Mouse (Mus musculus): ENCODE measurements around the gene Hist1h2ai. TPM values are rescaled to one million over a fixed set of nuclear protein-coding genes. Genes with fewer than 3 reads are reported as not detected.

Hist1h2ai gene
- total RNA-seq, 2 experiments from 2014 or later: 8.2 to 48.5 TPM

Small RNAs within 50 kb of the gene (microRNA-seq; reads per million reads assigned to microRNA genes)
- gene Gm44357 (0 reads per million in 2 experiments), gene Gm44367 (0 reads per million in 2 experiments), gene Gm44454 (0 reads per million in 2 experiments)

Other genes starting within 250 kb of the Hist1h2ai start
- under 1 TPM; 0.57 to 0.96 TPM for gene Nkapl, start 247.9 kb upstream of the Hist1h2ai start, total RNA-seq (2021)
- gene Zkscan4, start 237.5 kb upstream of the Hist1h2ai start, total RNA-seq (2021): 1 to 10 TPM; 5.9 to 6.6 TPM
- gene Gm10065, start 237.0 kb upstream of the Hist1h2ai start, total RNA-seq (2021): not detected
- gene AK157302, start 221.2 kb upstream of the Hist1h2ai start, total RNA-seq (2021): 10 to 100 TPM; 20.5 to 23.0 TPM
- 10 to 100 TPM; 56.7 to 70.9 TPM for gene Gm11273, start 215.0 kb upstream of the Hist1h2ai start, total RNA-seq (2021)
- 10 to 100 TPM; 16.8 to 18.7 TPM for gene Zkscan8, start 185.3 kb upstream of the Hist1h2ai start, total RNA-seq (2021)
- not detected for gene Olfr1366, start 173.6 kb upstream of the Hist1h2ai start, total RNA-seq (2021)
- not detected for gene Olfr1535, start 156.5 kb upstream of the Hist1h2ai start, total RNA-seq (2021)
- not detected for gene Olfr1364, start 134.7 kb upstream of the Hist1h2ai start, total RNA-seq (2021)
- not detected for gene Olfr1362, start 102.4 kb upstream of the Hist1h2ai start, total RNA-seq (2021)
- not detected for gene Olfr11, start 73.9 kb upstream of the Hist1h2ai start, total RNA-seq (2021)
- gene Olfr1361, start 53.0 kb upstream of the Hist1h2ai start, total RNA-seq (2021): not detected
- gene Olfr1360, start 39.0 kb upstream of the Hist1h2ai start, total RNA-seq (2021): not detected
- not detected for gene Olfr1359, start 18.3 kb upstream of the Hist1h2ai start, total RNA-seq (2021)
- 10 to 100 TPM; 27.6 to 36.7 TPM for gene Hist1h2bl, start 279 bp upstream of the Hist1h2ai start, total RNA-seq (2021)
- gene Hist1h3h, start 1.2 kb downstream of the Hist1h2ai start, total RNA-seq (2021): 10 to 100 TPM; 48.4 to 55.7 TPM
- gene Hist1h2bm, start 5.6 kb downstream of the Hist1h2ai start, total RNA-seq (2021): 1 to 10 TPM; 2.9 to 3.3 TPM
- gene Hist1h4j, start 18.6 kb downstream of the Hist1h2ai start, total RNA-seq (2021): 10 to 100 TPM; 14.8 to 23.1 TPM
- 100 to 1,000 TPM; 282 to 318 TPM for gene Hist1h4k, start 34.1 kb downstream of the Hist1h2ai start, total RNA-seq (2021)
- 10 to 100 TPM; 11.8 to 15.2 TPM for gene Hist1h2ak, start 37.4 kb downstream of the Hist1h2ai start, total RNA-seq (2021)
- gene Hist1h2bn, start 37.7 kb downstream of the Hist1h2ai start, total RNA-seq (2021): 1 to 10 TPM; 2.7 to 6.6 TPM
- gene Hist1h1b, start 64.2 kb downstream of the Hist1h2ai start, total RNA-seq (2021): 1 to 10 TPM; 4.4 to 4.9 TPM
- 10 to 100 TPM; 45.5 to 56.3 TPM for gene Hist1h3i, start 66.9 kb downstream of the Hist1h2ai start, total RNA-seq (2021)
- not detected for gene Hist1h2an, start 70.8 kb downstream of the Hist1h2ai start, total RNA-seq (2021)
- 1 to 10 TPM; 4.7 to 5.9 TPM for gene Hist1h2bp, start 71.0 kb downstream of the Hist1h2ai start, total RNA-seq (2021)
- 10 to 100 TPM; 36.0 to 39.2 TPM for gene Hist1h2bq, start 93.8 kb downstream of the Hist1h2ai start, total RNA-seq (2021)
- gene Hist1h2ao, start 94.0 kb downstream of the Hist1h2ai start, total RNA-seq (2021): 10 to 100 TPM; 10.7 to 27.7 TPM
- 100 to 1,000 TPM; 262 to 266 TPM for gene Hist1h4m, start 95.3 kb downstream of the Hist1h2ai start, total RNA-seq (2021)
- 10 to 100 TPM; 39.3 to 58.5 TPM for gene Hist1h4n, start 115.8 kb downstream of the Hist1h2ai start, total RNA-seq (2021)
- 10 to 100 TPM in 1 of 2 experiments, not detected in 1; 24.8 TPM for gene Hist1h2ap, start 117.1 kb downstream of the Hist1h2ai start, total RNA-seq (2021)
- gene Hist1h2br, start 117.3 kb downstream of the Hist1h2ai start, total RNA-seq (2021): 10 to 100 TPM; 36.0 to 38.4 TPM
- 1 to 10 TPM; 2.5 to 2.9 TPM for gene Zfp184, start 228.7 kb downstream of the Hist1h2ai start, total RNA-seq (2021)

Data from layer of hippocampus, adult 18-20 months (tissue).